12 mouse cellular contexts compared by ENCODE assay signal in the genomic region with DNA sequence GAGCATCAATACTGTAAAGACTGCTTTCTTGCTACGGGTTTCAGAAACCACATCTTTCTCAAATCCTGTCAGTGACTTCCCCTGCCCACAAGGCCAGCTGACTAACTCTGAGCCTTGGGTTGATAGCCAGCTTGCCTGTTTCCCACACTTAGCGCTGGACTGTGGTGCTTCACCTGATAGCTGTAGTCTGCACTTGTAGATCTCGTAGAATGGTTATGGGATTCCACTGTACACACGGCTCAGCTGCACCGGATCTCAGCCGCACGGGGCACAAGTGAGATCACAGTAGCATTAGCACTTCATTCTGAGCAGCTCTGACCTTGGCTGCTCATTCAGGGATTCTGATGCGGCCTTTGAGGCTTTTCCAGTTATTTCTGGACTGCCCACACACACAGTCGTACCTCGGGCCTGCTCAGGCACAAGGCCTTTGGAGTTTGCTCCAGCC. TPM values are rescaled to one million over a fixed set of nuclear protein-coding genes. Genes with fewer than 3 reads are reported as not detected.
A peak's percentile ranks its signal among the peaks of the same experiment; 100 is the strongest.
DNase-seq lines count a peak whose midpoint lies in the region; ATAC-seq lines count a peak whose summit lies in the region.
"Had no signal": no experiment of that assay in that cellular context is flagged by ENCODE, and none has a peak within 500 bp of the region (broad histone marks: within the 10 kb centered on the region; RNA-seq: fewer than 3 reads in every experiment).

No protein-coding gene starts in this region.

- H3K4me1 ChIP-seq in heart, embryonic 16.5 days (ENCODE audit: control insufficient read depth, insufficient read depth, low read length), result peaks cover 11% of the 10 kb centered on the region
- peaks cover 64% of the 10 kb centered on the region for H3K4me1 ChIP-seq in midbrain, embryonic 10.5 days
- H3K4me1 ChIP-seq in midbrain, embryonic 11.5 days (ENCODE audit: control insufficient read depth, insufficient read depth, low read length), result peaks cover 23% of the 10 kb centered on the region
- peaks cover 37% of the 10 kb centered on the region for H3K4me1 ChIP-seq in midbrain, embryonic 16.5 days (ENCODE audit: control insufficient read depth, insufficient read depth, low read length)

- no peak for ATAC-seq in heart, embryonic 16.5 days (replicated peaks; ENCODE audit: extremely low read depth, insufficient read depth, low FRiP score)
- no peak for ATAC-seq in midbrain, embryonic 11.5 days (ENCODE audit: low FRiP score)
- no peak for ATAC-seq in midbrain, embryonic 16.5 days

- peak overlapping the region; percentile 16; the same call in 1 of the 2 replicates for H3K27ac ChIP-seq in heart, embryonic 16.5 days (ENCODE audit: low read length)
- 0 out of 2 replicates have a peak overlapping the region, but pooled peaks have one; percentile 6 for H3K27ac ChIP-seq in midbrain, embryonic 10.5 days (replicated peaks)
- no peak overlapping the region for H3K27ac ChIP-seq in midbrain, embryonic 11.5 days (ENCODE audit: low read depth, low read length)
- 0 out of 2 replicates have a peak overlapping the region, but pooled peaks have one; percentile 40 for H3K27ac ChIP-seq in midbrain, embryonic 16.5 days (ENCODE audit: low read length)
- H3K27ac ChIP-seq: embryonic facial prominence, embryonic 15.5 days; hindbrain, embryonic 15.5 days; liver, embryonic 14.5 days had no signal

- DNase-seq in heart, postnatal 4 days, result no peak
- no peak for DNase-seq in midbrain, embryonic 10.5 days (ENCODE audit: low spot score)
- no peak for DNase-seq in midbrain, embryonic 11.5 days (ENCODE audit: low spot score, missing footprints)
- DNase-seq in adrenal gland, postnatal 10 days, result peak; percentile 61
- no peak for DNase-seq in cerebellum, postnatal 25 days
- DNase-seq in frontal cortex, postnatal 10 days (ENCODE audit: low spot score in 2 of 2), result no peak
- DNase-seq: right cerebral cortex, postnatal 4 days had no signal

- no peak overlapping the region for H3K4me2 ChIP-seq in heart, embryonic 16.5 days (ENCODE audit: low read depth, low read length)
- no peak overlapping the region for H3K4me2 ChIP-seq in midbrain, embryonic 11.5 days
- H3K4me2 ChIP-seq in midbrain, embryonic 16.5 days (ENCODE audit: low read length), result no peak overlapping the region
- H3K4me2 ChIP-seq: embryonic facial prominence, embryonic 15.5 days; hindbrain, embryonic 15.5 days had no signal

- 46% methylated on average over 10 of the region's 10 CpGs for WGBS in heart, embryonic 16.5 days
- 86% methylated on average over 10 of the region's 10 CpGs for WGBS in midbrain, embryonic 10.5 days
- WGBS in midbrain, embryonic 11.5 days, result 81% methylated on average over 10 of the region's 10 CpGs
- 78% methylated on average over 10 of the region's 10 CpGs for WGBS in midbrain, embryonic 16.5 days

- H3K36me3 ChIP-seq in heart, embryonic 16.5 days (ENCODE audit: control insufficient read depth, insufficient read depth), result peaks cover under 1% of the 10 kb centered on the region
- peaks cover 10% of the 10 kb centered on the region for H3K36me3 ChIP-seq in midbrain, embryonic 10.5 days
- no peaks in the 10 kb centered on the region; the same call in 1 of the 2 replicates for H3K36me3 ChIP-seq in midbrain, embryonic 11.5 days (ENCODE audit: control insufficient read depth, insufficient read depth, low read length)
- no peaks in the 10 kb centered on the region for H3K36me3 ChIP-seq in midbrain, embryonic 16.5 days (ENCODE audit: control insufficient read depth, insufficient read depth, low read length)
- H3K36me3 ChIP-seq: hindbrain, embryonic 15.5 days had no signal

- H3K9me3 ChIP-seq in heart, embryonic 16.5 days (replicated peaks; ENCODE audit: control insufficient read depth, low read length), result no peaks in the 10 kb centered on the region
- no peaks in the 10 kb centered on the region for H3K9me3 ChIP-seq in midbrain, embryonic 10.5 days (replicated peaks)
- H3K9me3 ChIP-seq in midbrain, embryonic 11.5 days (ENCODE audit: control insufficient read depth, low read length), result no peaks in the 10 kb centered on the region
- no peaks in the 10 kb centered on the region for H3K9me3 ChIP-seq in midbrain, embryonic 16.5 days (replicated peaks; ENCODE audit: control insufficient read depth, low read length, poor library complexity, severe bottlenecking)
- H3K9me3 ChIP-seq: embryonic facial prominence, embryonic 15.5 days; hindbrain, embryonic 15.5 days had no signal

- H3K27me3 ChIP-seq in heart, embryonic 16.5 days (ENCODE audit: control insufficient read depth, insufficient read depth, low read length), result no peaks in the 10 kb centered on the region
- H3K27me3 ChIP-seq in midbrain, embryonic 10.5 days (ENCODE audit: low read depth, poor library complexity, severe bottlenecking), result peaks cover 9% of the 10 kb centered on the region
- no peaks in the 10 kb centered on the region for H3K27me3 ChIP-seq in midbrain, embryonic 11.5 days (ENCODE audit: control insufficient read depth, insufficient read depth, low read length)
- no peaks in the 10 kb centered on the region for H3K27me3 ChIP-seq in midbrain, embryonic 16.5 days (ENCODE audit: control insufficient read depth, insufficient read depth, low read depth, low read length)
- H3K27me3 ChIP-seq: hindbrain, embryonic 15.5 days had no signal

- H3K4me3 ChIP-seq in heart, embryonic 16.5 days (ENCODE audit: low read length), result no peak overlapping the region
- no peak overlapping the region for H3K4me3 ChIP-seq in midbrain, embryonic 10.5 days
- no peak overlapping the region for H3K4me3 ChIP-seq in midbrain, embryonic 11.5 days (ENCODE audit: low read depth, low read length)
- H3K4me3 ChIP-seq in midbrain, embryonic 16.5 days (ENCODE audit: low read depth, low read length), result no peak overlapping the region
- H3K4me3 ChIP-seq: embryonic facial prominence, embryonic 15.5 days; hindbrain, embryonic 15.5 days had no signal

- peak overlapping the region; percentile 47; the same call in 1 of the 2 replicates for H3K9ac ChIP-seq in heart, embryonic 16.5 days (ENCODE audit: low read length)
- H3K9ac ChIP-seq in midbrain, embryonic 11.5 days (ENCODE audit: low read length), result no peak overlapping the region
- no peak overlapping the region for H3K9ac ChIP-seq in midbrain, embryonic 16.5 days (ENCODE audit: low read depth, low read length)
- H3K9ac ChIP-seq: embryonic facial prominence, embryonic 15.5 days; hindbrain, embryonic 15.5 days; liver, embryonic 14.5 days had no signal

RNA-seq across cellular contexts. Expression of a gene that starts 14.3 kb away (rescaled TPM):
- polyA plus RNA-seq in heart, embryonic 16.5 days (2015; fragmentation: Nextera tagmentation; extraction: Ambion mirVana), result 11.6 and 12.3 TPM in 2 replicates
- total RNA-seq in heart, postnatal 4 days (2021), result 10 to 100 TPM; 46.2 to 57.9 TPM
- polyA plus RNA-seq in midbrain, embryonic 10.5 days (2016; fragmentation: Nextera tagmentation; extraction: Ambion mirVana), result 2.5 and 2.8 TPM in 2 replicates
- polyA plus RNA-seq in midbrain, embryonic 11.5 days (2014; fragmentation: Nextera tagmentation; extraction: Ambion mirVana), result 1.7 and 2.1 TPM in 2 replicates
- total RNA-seq in adrenal gland, postnatal 10 days (2021), result 10 to 100 TPM; 40.8 to 44.7 TPM
- 26.4 and 29.3 TPM in 2 replicates for polyA plus RNA-seq in midbrain, embryonic 16.5 days (2015; fragmentation: Nextera tagmentation; extraction: Ambion mirVana)

RNA-seq across cellular contexts. Expression of a gene that starts 15.1 kb away (rescaled TPM):
- polyA plus RNA-seq in heart, embryonic 16.5 days (2015; fragmentation: Nextera tagmentation; extraction: Ambion mirVana), result 1.7 and 2.5 TPM in 2 replicates
- total RNA-seq in heart, postnatal 4 days (2021), result 1 to 10 TPM; 1.1 to 1.5 TPM
- 0.65 and 0.77 TPM in 2 replicates for polyA plus RNA-seq in midbrain, embryonic 10.5 days (2016; fragmentation: Nextera tagmentation; extraction: Ambion mirVana)
- 0.22 and 1.0 TPM in 2 replicates for polyA plus RNA-seq in midbrain, embryonic 11.5 days (2014; fragmentation: Nextera tagmentation; extraction: Ambion mirVana)
- total RNA-seq in adrenal gland, postnatal 10 days (2021), result 1 to 10 TPM; 4.1 to 6.0 TPM
- polyA plus RNA-seq in midbrain, embryonic 16.5 days (2015; fragmentation: Nextera tagmentation; extraction: Ambion mirVana), result 3.7 and 4.4 TPM in 2 replicates

RNA-seq across cellular contexts. Expression of a gene that starts 41.6 kb away (rescaled TPM):
- 9.9 and 10.3 TPM in 2 replicates for polyA plus RNA-seq in heart, embryonic 16.5 days (2015; fragmentation: Nextera tagmentation; extraction: Ambion mirVana)
- 10 to 100 TPM; 16.4 to 17.5 TPM for total RNA-seq in heart, postnatal 4 days (2021)
- 2.5 and 3.3 TPM in 2 replicates for polyA plus RNA-seq in midbrain, embryonic 10.5 days (2016; fragmentation: Nextera tagmentation; extraction: Ambion mirVana)
- polyA plus RNA-seq in midbrain, embryonic 11.5 days (2014; fragmentation: Nextera tagmentation; extraction: Ambion mirVana), result 1.2 and 1.3 TPM in 2 replicates
- 10 to 100 TPM; 11.1 to 14.4 TPM for total RNA-seq in adrenal gland, postnatal 10 days (2021)
- 0.93 and 1.2 TPM in 2 replicates for polyA plus RNA-seq in midbrain, embryonic 16.5 days (2015; fragmentation: Nextera tagmentation; extraction: Ambion mirVana)
